Mouse (Mus musculus): ENCODE results near the gene Mlc1.

GRCm38 (mm10) chr15:89020085-89020484, 41.3 kb upstream of the Mlc1 start:
- TF ChIP-seq CTCF (IDR thresholded peaks at IDR 0.05; ENCODE audit: low read depth, low read length) (no peak), GATA1 (IDR thresholded peaks at IDR 0.05; ENCODE audit: borderline replicate concordance, low read length) (no peak), GATA2 (IDR thresholded peaks at IDR 0.05; ENCODE audit: borderline replicate concordance, low read depth, low read length) (no peak), TAL1 (conservative IDR thresholded peaks at IDR 0.05; ENCODE audit: low read depth, low read length) (no peak)

All from G1E (cell line).